8 mouse cellular contexts compared by ENCODE assay signal in the genomic region with DNA sequence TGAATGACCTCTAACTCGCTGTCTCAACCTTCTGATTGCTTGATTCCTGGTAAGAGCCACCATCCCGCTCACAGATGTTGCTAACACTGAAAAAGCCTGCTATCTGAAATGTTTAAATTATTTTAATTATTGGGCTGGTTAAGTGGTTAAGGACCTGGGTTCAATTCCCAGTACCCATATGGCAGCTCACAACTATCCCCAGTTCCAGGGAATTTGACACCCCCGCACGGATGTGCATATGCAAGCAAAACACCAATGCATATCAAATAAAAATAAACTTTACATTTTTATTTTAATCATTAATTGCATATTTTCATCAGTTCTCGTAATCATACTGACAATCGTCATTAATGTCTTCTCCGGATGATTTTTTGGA. TPM values are rescaled to one million over a fixed set of nuclear protein-coding genes. Genes with fewer than 3 reads are reported as not detected.
DNase-seq lines count a peak whose midpoint lies in the region; ATAC-seq and TF ChIP-seq lines count a peak whose summit lies in the region.

No protein-coding gene starts in this region.

- H3K9me3 ChIP-seq in liver, embryonic 11.5 days (ENCODE audit: control insufficient read depth, low read length) = no peaks in the 10 kb centered on the region
- H3K9me3 ChIP-seq in stomach, embryonic 16.5 days (replicated peaks; ENCODE audit: control insufficient read depth, low read length) = no peaks in the 10 kb centered on the region

- WGBS in thymus, adult 2 months = 45% methylated on average over 7 of the region's 7 CpGs
- WGBS in liver, embryonic 11.5 days = 39% methylated on average over 7 of the region's 7 CpGs
- 35% methylated on average over 7 of the region's 7 CpGs for WGBS in stomach, embryonic 16.5 days

- peak overlapping the region; percentile 93; the same call in 1 of the 2 replicates for H3K9ac ChIP-seq in liver, embryonic 11.5 days (ENCODE audit: low read depth, low read length)
- 0 out of 2 replicates have a peak overlapping the region, but pooled peaks have one; percentile 38 for H3K9ac ChIP-seq in stomach, embryonic 16.5 days (ENCODE audit: low read length)

- H3K27ac ChIP-seq in gastrocnemius, adult 2 months = peak overlapping the region; percentile 95
- H3K27ac ChIP-seq in thymus, adult 2 months (ENCODE audit: control insufficient read depth, insufficient read depth, low read length) = no peak overlapping the region
- H3K27ac ChIP-seq in liver, embryonic 11.5 days (ENCODE audit: low read depth, low read length) = peak overlapping the region; percentile 97; the same call in 1 of the 2 replicates
- peak overlapping the region; percentile 95 for H3K27ac ChIP-seq in stomach, embryonic 16.5 days (ENCODE audit: low read length)

- H3K4me1 ChIP-seq in thymus, adult 2 months (replicated peaks; ENCODE audit: control insufficient read depth, insufficient read depth, low read length) = peaks cover 13% of the 10 kb centered on the region
- H3K4me1 ChIP-seq in liver, embryonic 11.5 days (replicated peaks; ENCODE audit: control insufficient read depth, insufficient read depth, low read length) = peaks cover 9% of the 10 kb centered on the region; the same call in 1 of the 2 replicates
- peaks cover 5% of the 10 kb centered on the region; the same call in 1 of the 2 replicates for H3K4me1 ChIP-seq in stomach, embryonic 16.5 days (ENCODE audit: control insufficient read depth, insufficient read depth, low read length)

- intact Hi-C loops in gastrocnemius, adult 2 months (cut with DNase I) = no loop called here

- ATAC-seq in liver, embryonic 11.5 days (replicated peaks; ENCODE audit: low FRiP score) = peak; percentile 25
- ATAC-seq in stomach, embryonic 16.5 days (ENCODE audit: insufficient read depth, low FRiP score) = peak; percentile 19; the same call in 1 of the 2 replicates

- H3K4me3 ChIP-seq in gastrocnemius, adult 2 months = peak overlapping the region; percentile 92
- H3K4me3 ChIP-seq in thymus, adult 2 months (ENCODE audit: control insufficient read depth, insufficient read depth, low read length) = peak overlapping the region; percentile 74
- H3K4me3 ChIP-seq in liver, embryonic 11.5 days (ENCODE audit: low read depth, low read length) = peak overlapping the region; percentile 84
- H3K4me3 ChIP-seq in stomach, embryonic 16.5 days (replicated peaks; ENCODE audit: low read length) = peak overlapping the region; percentile 63

- DNase-seq in gastrocnemius, adult 2 months = no peak
- DNase-seq in gastrocnemius, postnatal 10 days = no peak
- no peak for DNase-seq in thymus, adult 2 months
- no peak for DNase-seq in thymus, postnatal 0 days (ENCODE audit: low spot score)
- DNase-seq in liver, embryonic 11.5 days (ENCODE audit: low spot score) = no peak
- no peak for DNase-seq in left cerebral cortex, adult 11 months (ENCODE audit: low spot score)
- no peak for DNase-seq in embryo, embryonic 11 days

- TF ChIP-seq POLR2A in thymus, adult 2 months (IDR thresholded peaks at IDR 0.05; ENCODE audit: control insufficient read depth, extremely low read depth, insufficient read depth, low read length, poor library complexity) = no peak

- H3K27me3 ChIP-seq in thymus, adult 2 months (ENCODE audit: control insufficient read depth, insufficient read depth, low read length) = no peaks in the 10 kb centered on the region
- H3K27me3 ChIP-seq in liver, embryonic 11.5 days (replicated peaks; ENCODE audit: control insufficient read depth, insufficient read depth, low read length) = no peaks in the 10 kb centered on the region
- H3K27me3 ChIP-seq in stomach, embryonic 16.5 days (ENCODE audit: control insufficient read depth, insufficient read depth, low read length) = no peaks in the 10 kb centered on the region

- TF ChIP-seq CTCF in gastrocnemius, adult 2 months (IDR thresholded peaks at IDR 0.05) = no peak
- no peak for TF ChIP-seq CTCF in thymus, adult 2 months (IDR thresholded peaks at IDR 0.05; ENCODE audit: borderline replicate concordance, control insufficient read depth, extremely low read depth, insufficient read depth, low read length, poor library complexity)

- H3K4me2 ChIP-seq in liver, embryonic 11.5 days = peak overlapping the region; percentile 77
- peak overlapping the region; percentile 61 for H3K4me2 ChIP-seq in stomach, embryonic 16.5 days (ENCODE audit: low read depth, low read length)

- H3K36me3 ChIP-seq in thymus, adult 2 months (ENCODE audit: control insufficient read depth, insufficient read depth, low read length) = no peaks in the 10 kb centered on the region
- peaks cover 4% of the 10 kb centered on the region for H3K36me3 ChIP-seq in liver, embryonic 11.5 days (ENCODE audit: control insufficient read depth, insufficient read depth, low read length)
- H3K36me3 ChIP-seq in stomach, embryonic 16.5 days (ENCODE audit: control insufficient read depth, insufficient read depth, low read length) = no peaks in the 10 kb centered on the region

RNA-seq across cellular contexts. Expression of a gene that starts 0.3 kb away (rescaled TPM):
- total RNA-seq in gastrocnemius, adult 2 months (2021) = 10 to 100 TPM; 19.9 to 22.5 TPM
- total RNA-seq in gastrocnemius, postnatal 10 days (2021) = 10 to 100 TPM; 20.4 to 28.5 TPM
- polyA plus RNA-seq in thymus, adult 2 months (2012; rRNA removed) = 101 and 104 TPM in 2 replicates
- polyA plus RNA-seq in thymus, postnatal 0 days (2015; fragmentation: Nextera tagmentation; extraction: Ambion mirVana) = 53.2 and 59.6 TPM in 2 replicates
- 55.0 and 56.7 TPM in 2 replicates for polyA plus RNA-seq in liver, embryonic 11.5 days (2014; fragmentation: Nextera tagmentation; extraction: Ambion mirVana)
- 51.4 and 53.8 TPM in 2 replicates for polyA plus RNA-seq in stomach, embryonic 16.5 days (2015; fragmentation: Nextera tagmentation; extraction: Ambion mirVana)

RNA-seq across cellular contexts. Expression of a gene that starts 0.4 kb away (rescaled TPM):
- under 1 TPM in 1 of 2 experiments, not detected in 1; 0.42 TPM for total RNA-seq in gastrocnemius, adult 2 months (2021)
- under 1 TPM in 1 of 2 experiments, not detected in 1; 0.72 TPM for total RNA-seq in gastrocnemius, postnatal 10 days (2021)
- 24.8 and 43.5 TPM in 2 replicates for polyA plus RNA-seq in thymus, adult 2 months (2012; rRNA removed)
- 6.3 and 7.3 TPM in 2 replicates for polyA plus RNA-seq in thymus, postnatal 0 days (2015; fragmentation: Nextera tagmentation; extraction: Ambion mirVana)
- 0.61 and 0.93 TPM in 2 replicates for polyA plus RNA-seq in liver, embryonic 11.5 days (2014; fragmentation: Nextera tagmentation; extraction: Ambion mirVana)
- 2.7 and 3.8 TPM in 2 replicates for polyA plus RNA-seq in stomach, embryonic 16.5 days (2015; fragmentation: Nextera tagmentation; extraction: Ambion mirVana)

RNA-seq across cellular contexts. Expression of a gene that starts 6.4 kb away (rescaled TPM):
- total RNA-seq in gastrocnemius, adult 2 months (2021) = not detected
- 1 to 10 TPM in 1 of 2 experiments, not detected in 1; 1.2 TPM for total RNA-seq in gastrocnemius, postnatal 10 days (2021)
- 0.61 and 0.93 TPM in 2 replicates for polyA plus RNA-seq in thymus, adult 2 months (2012; rRNA removed)
- polyA plus RNA-seq in thymus, postnatal 0 days (2015; fragmentation: Nextera tagmentation; extraction: Ambion mirVana) = 0.62 and 0.64 TPM in 2 replicates
- not detected in 2 replicates for polyA plus RNA-seq in liver, embryonic 11.5 days (2014; fragmentation: Nextera tagmentation; extraction: Ambion mirVana)
- polyA plus RNA-seq in stomach, embryonic 16.5 days (2015; fragmentation: Nextera tagmentation; extraction: Ambion mirVana) = 1.0 and 2.3 TPM in 2 replicates

RNA-seq across cellular contexts. Expression of a gene that starts 26.0 kb away (rescaled TPM):
- total RNA-seq in gastrocnemius, adult 2 months (2021) = 10 to 100 TPM in 1 of 2 experiments, 1 to 10 TPM in 1; 8.6 to 15.3 TPM
- 10 to 100 TPM; 18.4 to 24.9 TPM for total RNA-seq in gastrocnemius, postnatal 10 days (2021)
- 24.7 and 26.0 TPM in 2 replicates for polyA plus RNA-seq in thymus, adult 2 months (2012; rRNA removed)
- 18.1 and 19.8 TPM in 2 replicates for polyA plus RNA-seq in thymus, postnatal 0 days (2015; fragmentation: Nextera tagmentation; extraction: Ambion mirVana)
- 20.0 and 23.4 TPM in 2 replicates for polyA plus RNA-seq in liver, embryonic 11.5 days (2014; fragmentation: Nextera tagmentation; extraction: Ambion mirVana)
- 21.8 and 23.1 TPM in 2 replicates for polyA plus RNA-seq in stomach, embryonic 16.5 days (2015; fragmentation: Nextera tagmentation; extraction: Ambion mirVana)

RNA-seq across cellular contexts. Expression of a gene that starts 41.0 kb away (rescaled TPM):
- total RNA-seq in gastrocnemius, adult 2 months (2021) = not detected
- not detected for total RNA-seq in gastrocnemius, postnatal 10 days (2021)
- polyA plus RNA-seq in thymus, adult 2 months (2012; rRNA removed) = 0.24 and 0.44 TPM in 2 replicates
- 0.29 and 0.62 TPM in 2 replicates for polyA plus RNA-seq in thymus, postnatal 0 days (2015; fragmentation: Nextera tagmentation; extraction: Ambion mirVana)
- not detected in 2 replicates for polyA plus RNA-seq in liver, embryonic 11.5 days (2014; fragmentation: Nextera tagmentation; extraction: Ambion mirVana)
- polyA plus RNA-seq in stomach, embryonic 16.5 days (2015; fragmentation: Nextera tagmentation; extraction: Ambion mirVana) = 0.15 and 0.65 TPM in 2 replicates
